Mouse (Mus musculus) heart, embryonic 10.5 days (tissue): ENCODE measurements around the gene Nfib. TPM values are rescaled to one million over a fixed set of nuclear protein-coding genes. Genes with fewer than 3 reads are reported as not detected.

Experiments used
- DNase-seq: peaks from one replicate; pipeline ENCODE4 v3.0.0-alpha.2; 2017; ENCODE audit warnings: low spot score
- H3K27ac ChIP-seq: fragments of 300-500 bp; sonication (generic); 2 replicates; pipeline ENCODE4 v1.5.1; 2016; ENCODE audit warnings: mild to moderate bottlenecking
- H3K27me3 ChIP-seq: fragments of 300-500 bp; sonication (generic); 2 replicates; pipeline ENCODE4 v1.6.1; 2016; ENCODE audit warnings: mild to moderate bottlenecking; ENCODE audit not compliant: poor library complexity, insufficient read depth, severe bottlenecking
- H3K36me3 ChIP-seq: fragments of 300-500 bp; sonication (generic); 2 replicates; pipeline ENCODE4 v1.6.1; 2016; ENCODE audit warnings: mild to moderate bottlenecking, moderate library complexity
- H3K4me1 ChIP-seq: fragments of 300-500 bp; sonication (generic); 2 replicates; pipeline ENCODE4 v1.6.1; 2016; ENCODE audit warnings: mild to moderate bottlenecking
- H3K4me3 ChIP-seq: fragments of 300-500 bp; sonication (generic); 2 replicates; pipeline ENCODE4 v1.5.1; 2016; ENCODE audit warnings: mild to moderate bottlenecking, moderate library complexity
- H3K9me3 ChIP-seq: fragments of 300-500 bp; sonication (generic); 2 replicates; pipeline ENCODE4 v1.6.1; 2016; ENCODE audit warnings: mild to moderate bottlenecking, moderate library complexity
- WGBS: fragments of 180-500 bp; shearing (Covaris S2); methylation state at CpG from one replicate; pipeline ENCODE4 v1.1.7; 2016; 5-methylcytosine and 5-hydroxymethylcytosine counted together
- polyA plus RNA-seq: library from polyadenylated mRNA; unstranded; fragments of >200 nt; fragmentation: Nextera tagmentation; extraction: Ambion mirVana; gene quantifications from 2 replicates; pipeline ENCODE4 v1.2.1, GENCODE M21; 2016

Nfib gene
- polyA plus RNA-seq, 1 experiment from 2014 or later, result 38.1 TPM

GRCm38 (mm10) chr4:82613606-82614465, 91.7 kb downstream of the Nfib start:
- H3K36me3 ChIP-seq, result no peaks in the 10 kb centered on the region
- H3K27me3 ChIP-seq, result no peaks in the 10 kb centered on the region
- H3K9me3 ChIP-seq, result no peaks in the 10 kb centered on the region
- H3K4me1 ChIP-seq, result peaks cover 23% of the 10 kb centered on the region
- no peak overlapping the region for H3K4me3 ChIP-seq
- WGBS, result 45% methylated on average over 7 of the region's 7 CpGs
- H3K27ac ChIP-seq, result peak overlapping the region; percentile 59; the same call in 1 of the 2 replicates
- no peak for DNase-seq

GRCm38 (mm10) chr4:82609676-82610075, 95.9 kb downstream of the Nfib start:
- no peaks in the 10 kb centered on the region for H3K36me3 ChIP-seq
- no peaks in the 10 kb centered on the region for H3K9me3 ChIP-seq
- peaks cover 12% of the 10 kb centered on the region; the same call in 1 of the 2 replicates for H3K4me1 ChIP-seq
- no peak for DNase-seq
- no peak overlapping the region for H3K27ac ChIP-seq
- no peaks in the 10 kb centered on the region for H3K27me3 ChIP-seq
- no peak overlapping the region for H3K4me3 ChIP-seq
- 76% methylated on average over 4 of the region's 4 CpGs for WGBS

GRCm38 (mm10) chr4:82608768-82609610, 96.6 kb downstream of the Nfib start:
- no peak overlapping the region for H3K27ac ChIP-seq
- H3K4me1 ChIP-seq, result peaks cover 10% of the 10 kb centered on the region
- no peaks in the 10 kb centered on the region for H3K36me3 ChIP-seq
- H3K27me3 ChIP-seq, result no peaks in the 10 kb centered on the region
- WGBS, result 76% methylated on average over 9 of the region's 9 CpGs
- no peak for DNase-seq
- no peak overlapping the region for H3K4me3 ChIP-seq
- H3K9me3 ChIP-seq, result no peaks in the 10 kb centered on the region

DNA sequence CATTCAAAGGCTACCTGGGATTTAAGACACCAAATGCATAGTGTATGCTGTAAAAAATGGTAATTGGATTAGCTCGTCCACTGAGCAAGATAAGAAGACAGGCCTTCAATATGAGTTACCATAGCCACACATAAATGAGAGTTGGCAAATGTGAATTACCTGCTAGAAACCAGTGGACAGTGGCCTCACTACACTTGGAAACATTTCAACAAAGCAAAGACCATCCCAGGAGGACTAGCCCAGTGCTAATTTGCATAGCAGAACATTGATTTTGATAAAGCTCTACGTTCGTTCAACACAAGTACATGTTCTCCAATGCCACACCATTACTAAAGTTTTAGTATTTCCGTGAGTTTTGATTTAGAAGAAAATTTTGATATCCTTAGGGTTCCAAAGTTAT, 98.3 kb downstream of the Nfib start:
- Histone ChIP-seq H3K27ac (no peak overlapping the region), H3K27me3 (no peaks in the 10 kb centered on the region), H3K4me1 (peaks cover 13% of the 10 kb centered on the region), H3K9me3 (no peaks in the 10 kb centered on the region), H3K4me3 (no peak overlapping the region), H3K36me3 (no peaks in the 10 kb centered on the region)
- 84% methylated on average over 4 of the region's 4 CpGs for WGBS
- DNase-seq, result no peak

GRCm38 (mm10) chr4:82606351-82606750, 99.2 kb downstream of the Nfib start:
- Histone ChIP-seq H3K36me3 (no peaks in the 10 kb centered on the region), H3K4me1 (peaks cover 13% of the 10 kb centered on the region), H3K9me3 (no peaks in the 10 kb centered on the region), H3K27me3 (no peaks in the 10 kb centered on the region), H3K27ac (no peak overlapping the region), H3K4me3 (no peak overlapping the region)
- DNase-seq, result no peak
- 78% methylated on average over 9 of the region's 9 CpGs for WGBS

- 84% methylated on average over 14 of the region's 14 CpGs for WGBS
- DNase-seq, result no peak
- H3K27ac ChIP-seq, result no peak overlapping the region
Measured at GRCm38 (mm10) chr4:82605034-82605784, 100.3 kb downstream of the Nfib start.

GRCm38 (mm10) chr4:82604501-82604900, 101.0 kb downstream of the Nfib start:
- H3K9me3 ChIP-seq, result no peaks in the 10 kb centered on the region
- H3K36me3 ChIP-seq, result no peaks in the 10 kb centered on the region
- no peak overlapping the region for H3K27ac ChIP-seq
- H3K27me3 ChIP-seq, result no peaks in the 10 kb centered on the region
- WGBS, result 40% methylated on average over 4 of the region's 4 CpGs
- H3K4me1 ChIP-seq, result peaks cover 10% of the 10 kb centered on the region
- no peak for DNase-seq
- no peak overlapping the region for H3K4me3 ChIP-seq

More at GRCm38 (mm10) chr4:82605034-82605784, 100.3 kb downstream of the Nfib start:
- Histone ChIP-seq H3K4me3 (no peak overlapping the region), H3K4me1 (peaks cover 13% of the 10 kb centered on the region), H3K9me3 (no peaks in the 10 kb centered on the region), H3K27me3 (no peaks in the 10 kb centered on the region), H3K36me3 (no peaks in the 10 kb centered on the region)

- no peak overlapping the region for H3K27ac ChIP-seq
- DNase-seq, result no peak
- H3K9me3 ChIP-seq, result no peaks in the 10 kb centered on the region
- no peaks in the 10 kb centered on the region for H3K27me3 ChIP-seq
- H3K4me3 ChIP-seq, result no peak overlapping the region
- H3K36me3 ChIP-seq, result no peaks in the 10 kb centered on the region
- 83% methylated on average over 1 of the region's 1 CpGs for WGBS
- H3K4me1 ChIP-seq, result peaks cover 29% of the 10 kb centered on the region
Measured at GRCm38 (mm10) chr4:82600636-82601035, 104.9 kb downstream of the Nfib start.

DNA sequence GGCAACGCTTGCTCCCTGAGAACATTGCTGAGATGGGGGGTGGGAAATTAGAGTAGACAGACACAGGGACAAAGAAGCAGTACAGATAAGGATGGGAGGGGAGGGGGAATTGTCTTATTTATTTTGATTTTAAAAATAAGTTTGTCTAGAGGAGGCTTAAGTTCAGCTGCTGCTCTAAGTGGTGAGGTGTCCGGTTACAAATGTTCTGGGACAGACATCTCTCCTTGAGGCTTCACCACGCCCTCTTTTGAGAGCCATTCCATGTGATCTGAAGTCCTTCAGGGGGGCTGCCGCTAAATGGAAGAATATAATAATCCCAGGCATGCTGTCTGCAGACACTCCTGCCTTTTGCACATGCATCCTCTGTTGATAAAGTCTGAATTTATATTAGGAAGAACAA, 107.1 kb downstream of the Nfib start:
- Histone ChIP-seq H3K4me3 (no peak overlapping the region), H3K36me3 (no peaks in the 10 kb centered on the region), H3K27ac (peak overlapping the region; percentile 36; the same call in 1 of the 2 replicates), H3K9me3 (no peaks in the 10 kb centered on the region), H3K4me1 (peaks cover 30% of the 10 kb centered on the region), H3K27me3 (no peaks in the 10 kb centered on the region)
- 40% methylated on average over 4 of the region's 4 CpGs for WGBS
- DNase-seq, result no peak

- H3K27ac ChIP-seq, result peak overlapping the region; percentile 29
- H3K4me3 ChIP-seq, result no peak overlapping the region
- 53% methylated on average over 10 of the region's 10 CpGs for WGBS
- peaks cover 44% of the 10 kb centered on the region for H3K4me1 ChIP-seq
- no peak for DNase-seq
- no peaks in the 10 kb centered on the region for H3K27me3 ChIP-seq
- H3K9me3 ChIP-seq, result no peaks in the 10 kb centered on the region
- no peaks in the 10 kb centered on the region for H3K36me3 ChIP-seq
Measured at GRCm38 (mm10) chr4:82593681-82594666, 111.6 kb downstream of the Nfib start.

DNA sequence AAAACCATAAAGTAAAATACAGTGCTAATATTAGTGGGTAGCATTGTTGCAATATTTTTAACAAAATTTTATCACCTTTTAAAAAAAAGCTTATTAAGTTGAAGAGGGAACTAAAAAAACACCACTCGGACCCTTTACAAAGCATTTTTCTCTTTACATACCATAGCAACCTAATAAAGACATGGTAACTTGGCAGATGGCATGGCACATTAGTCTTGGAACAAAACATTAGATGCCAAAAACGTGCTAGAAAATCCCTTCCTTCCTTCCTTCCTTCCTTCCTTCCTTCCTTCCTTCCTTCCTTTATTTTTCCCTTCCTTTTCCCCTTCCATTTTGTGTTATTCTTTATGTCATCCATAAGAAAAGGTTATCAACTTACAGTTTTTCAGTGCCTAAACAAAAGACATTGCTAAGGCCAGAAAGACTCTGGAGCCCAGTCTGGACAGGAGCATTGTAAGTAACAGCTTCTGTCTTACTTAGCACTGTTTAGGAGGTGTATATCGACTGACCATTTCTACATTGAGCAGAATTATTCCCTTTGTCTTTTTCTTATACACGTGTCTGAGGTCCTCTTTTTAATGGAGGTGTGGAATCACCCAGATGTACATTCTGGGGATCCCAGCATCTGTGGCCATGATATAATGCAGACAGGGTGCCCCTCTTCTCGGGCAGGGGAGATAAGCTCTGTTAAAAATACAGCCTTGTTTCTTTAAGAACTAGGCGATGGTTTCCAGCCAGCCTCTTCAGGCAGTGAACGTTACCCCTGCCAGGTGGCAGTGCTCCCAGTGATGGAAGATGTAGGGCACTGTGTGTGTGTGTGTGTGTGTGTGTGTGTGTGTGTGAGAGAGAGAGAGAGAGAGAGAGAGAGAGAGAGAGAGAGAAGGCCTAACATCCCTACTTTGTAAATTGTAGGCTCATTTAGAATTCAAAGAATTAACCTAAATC, 113.2 kb downstream of the Nfib start:
- Histone ChIP-seq H3K4me3 (no peak overlapping the region), H3K27me3 (no peaks in the 10 kb centered on the region), H3K36me3 (no peaks in the 10 kb centered on the region), H3K27ac (no peak overlapping the region; the same call in 1 of the 2 replicates), H3K4me1 (peaks cover 34% of the 10 kb centered on the region), H3K9me3 (no peaks in the 10 kb centered on the region)
- WGBS, result 41% methylated on average over 7 of the region's 7 CpGs
- DNase-seq, result no peak
